Mouse (Mus musculus) right cerebral cortex, adult 18-20 months (tissue): ENCODE measurements at regions not wholly inside any gene's neighbourhood (a gene's known extent, or its start where the extent isn't known, plus 50 kb on each side); places are given as distances from the start of the nearest gene placed in this dataset.

Source experiments
- DNase-seq: peaks from one replicate; pipeline ENCODE4 v3.0.0; 2022; ENCODE audit warnings: mixed read lengths

- DNase-seq = no peak
These were observed 50.8 kb upstream of the Ptpn13 start for GRCm38 (mm10) chr5:103374162-103374561.

- DNase-seq = no peak
These were observed 51.9 kb upstream of the Ptpn13 start for GRCm38 (mm10) chr5:103373089-103373488.

- DNase-seq = no peak
These were observed 54.5 kb upstream of the Ptpn13 start for GRCm38 (mm10) chr5:103370456-103370855.

DNA sequence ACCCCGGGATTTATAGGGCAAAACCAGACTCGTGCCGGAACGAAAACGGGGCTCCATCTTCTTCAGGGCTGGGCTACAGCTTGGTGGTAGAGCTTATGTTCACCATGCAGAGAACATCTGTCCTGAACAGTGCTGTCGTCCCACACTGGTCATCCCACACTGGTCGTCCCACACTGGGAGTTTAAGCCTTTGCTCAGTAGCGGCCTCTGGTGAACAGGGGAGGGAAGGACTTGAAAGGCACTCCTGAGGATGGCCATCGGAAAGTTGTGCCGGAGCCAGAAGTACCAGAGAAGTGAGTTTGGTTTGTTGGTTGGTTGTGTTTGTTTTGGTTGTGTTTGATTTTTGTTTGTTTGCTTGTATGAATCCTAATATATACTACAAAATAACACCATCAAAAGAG is 56.0 kb upstream of the Ptpn13 start:
- no peak for DNase-seq

GRCm38 (mm10) chr5:103367201-103367671 is 57.8 kb upstream of the Ptpn13 start:
- DNase-seq = no peak

DNA sequence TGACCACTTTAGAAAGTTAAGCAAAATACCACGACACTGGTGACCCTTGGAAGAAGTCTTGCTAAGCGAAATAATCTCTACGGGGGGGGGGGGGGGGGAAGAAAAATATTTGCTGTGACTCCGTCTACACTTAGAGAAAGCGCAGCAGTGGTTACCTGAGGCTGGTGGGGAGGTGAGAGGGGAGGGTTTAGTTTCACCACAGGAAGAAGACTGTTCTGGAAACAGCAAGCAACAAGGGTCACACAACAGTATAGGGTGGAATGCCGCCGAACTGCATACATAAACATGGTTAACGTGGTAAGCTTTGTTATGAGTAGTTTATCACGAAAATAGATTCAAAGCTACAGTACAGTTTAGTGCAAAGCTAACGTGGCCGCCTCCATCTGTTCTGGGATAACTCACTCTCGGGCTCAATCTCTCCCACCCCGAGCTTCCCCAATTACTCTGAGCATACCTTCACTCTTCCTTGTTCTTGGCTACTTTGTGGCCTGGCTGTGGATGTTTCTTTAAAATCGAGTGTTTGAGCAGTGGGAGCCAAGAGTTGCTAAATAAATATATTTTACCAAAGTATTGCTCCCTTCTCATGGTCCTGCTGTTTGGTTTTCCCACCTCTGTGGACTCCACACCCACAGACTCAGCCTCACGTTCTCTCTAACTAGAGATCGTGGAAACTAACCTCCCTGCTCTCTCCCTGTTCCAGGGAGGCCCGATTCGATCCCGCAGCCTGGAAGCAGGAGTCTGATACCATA is 59.1 kb upstream of the Ptpn13 start:
- DNase-seq = no peak

DNA sequence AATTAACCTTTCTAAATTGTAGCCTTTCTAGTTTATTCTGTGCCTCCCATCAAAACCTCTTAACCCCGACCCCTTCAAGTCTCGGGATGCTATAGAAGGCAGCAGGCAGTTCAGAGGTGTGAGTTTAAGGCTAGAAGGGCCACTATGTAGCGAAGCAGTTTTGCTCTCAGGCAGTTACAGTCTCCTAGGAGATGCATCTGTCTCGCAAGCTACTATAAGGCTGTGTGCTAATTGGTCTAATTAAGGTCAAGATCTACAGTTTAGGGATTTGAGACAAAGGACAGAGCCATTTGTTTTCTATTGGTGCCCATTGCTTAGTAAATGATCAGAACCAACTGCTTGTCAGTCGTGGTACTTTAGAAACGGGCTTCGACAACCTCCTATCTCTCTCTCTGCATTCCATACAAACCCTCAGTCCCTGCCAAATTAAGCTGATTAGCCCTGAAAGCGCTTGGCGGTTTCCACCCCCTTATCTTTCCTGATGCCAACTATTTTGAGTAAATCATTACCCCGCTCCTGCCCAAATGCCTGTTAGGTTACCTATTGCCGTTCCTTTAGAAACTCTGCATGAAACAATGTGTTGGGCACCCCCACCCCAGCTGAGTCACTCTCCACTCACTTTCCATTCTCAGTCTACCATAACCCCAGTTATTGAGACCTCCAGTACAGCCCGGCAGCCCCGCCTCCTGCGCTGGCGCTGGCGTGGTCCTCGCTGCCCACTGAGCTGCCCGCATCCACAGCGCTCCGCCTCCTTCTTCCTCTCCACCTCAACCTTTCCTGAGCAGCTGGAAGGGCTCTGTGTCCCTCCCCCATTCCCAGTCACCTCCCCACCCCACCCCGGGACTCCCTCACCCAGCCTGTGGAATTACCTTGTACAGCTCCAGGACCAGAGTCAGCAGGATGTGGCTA is 59.9 kb upstream of the Ptpn13 start:
- no peak for DNase-seq

DNA sequence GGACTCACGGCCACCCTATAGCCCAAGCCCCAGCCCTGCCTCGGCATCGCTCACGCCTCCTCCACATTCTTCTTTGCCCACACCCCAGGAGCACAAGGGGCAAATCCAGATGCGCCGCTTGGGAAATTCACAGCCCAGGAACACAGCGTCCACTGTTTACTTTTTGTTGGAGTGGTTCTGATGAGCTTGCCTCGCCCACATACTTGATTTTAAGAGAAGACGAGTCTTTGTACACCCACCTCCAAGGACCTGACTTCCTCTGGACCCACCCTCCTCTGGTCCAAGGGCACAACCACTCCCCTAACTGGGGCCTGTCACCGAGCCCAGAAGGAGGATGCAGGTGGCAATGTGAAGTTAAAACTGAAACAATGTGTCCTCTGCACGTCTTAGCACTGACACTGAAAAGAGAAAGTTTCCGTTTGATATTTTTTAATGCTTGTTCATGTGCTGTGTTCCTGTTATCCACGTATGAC is 64.2 kb upstream of the Ptpn13 start:
- DNase-seq = no peak

- DNase-seq = no peak
These were observed 64.6 kb upstream of the Ptpn13 start for GRCm38 (mm10) chr5:103360360-103360759.

DNA sequence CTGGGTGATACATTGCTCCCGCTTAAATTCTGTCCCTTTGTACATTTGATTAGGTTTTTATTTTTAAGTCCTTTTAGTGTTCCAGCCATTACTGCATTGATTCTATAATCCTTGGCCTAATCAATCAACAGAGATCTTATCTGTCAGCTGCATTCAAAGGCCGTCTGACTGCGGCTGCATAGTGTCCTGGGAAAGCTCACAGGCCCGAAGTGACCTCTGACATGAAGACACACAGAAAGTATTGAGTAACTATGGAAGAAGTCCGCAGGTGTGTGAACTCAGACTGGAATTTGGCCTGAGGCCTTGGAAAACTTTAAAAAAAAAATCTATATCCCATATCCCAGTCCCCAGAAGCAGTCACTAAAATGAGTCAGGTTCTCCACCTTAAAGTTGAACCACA is 67.4 kb upstream of the Ptpn13 start:
- DNase-seq = no peak

DNA sequence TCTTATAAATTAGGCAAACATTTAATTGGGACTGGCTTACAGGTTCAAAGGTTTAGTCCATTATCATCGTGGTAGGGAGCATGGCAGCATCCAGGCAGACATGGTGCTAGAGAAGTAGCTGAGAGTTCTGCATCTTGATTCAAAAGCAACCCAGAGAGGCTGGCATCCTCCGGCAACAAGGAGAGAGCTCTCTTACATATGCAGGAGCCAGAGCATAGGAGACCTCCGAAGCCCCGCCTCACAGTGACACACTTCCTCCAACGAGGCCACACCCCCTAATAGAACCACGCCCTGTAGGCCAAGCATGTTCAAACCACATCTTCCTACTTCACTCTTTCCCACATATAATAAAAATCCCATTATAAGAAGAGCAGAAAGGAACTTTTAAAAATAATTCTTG is 68.5 kb upstream of the Ptpn13 start:
- no peak for DNase-seq

DNA sequence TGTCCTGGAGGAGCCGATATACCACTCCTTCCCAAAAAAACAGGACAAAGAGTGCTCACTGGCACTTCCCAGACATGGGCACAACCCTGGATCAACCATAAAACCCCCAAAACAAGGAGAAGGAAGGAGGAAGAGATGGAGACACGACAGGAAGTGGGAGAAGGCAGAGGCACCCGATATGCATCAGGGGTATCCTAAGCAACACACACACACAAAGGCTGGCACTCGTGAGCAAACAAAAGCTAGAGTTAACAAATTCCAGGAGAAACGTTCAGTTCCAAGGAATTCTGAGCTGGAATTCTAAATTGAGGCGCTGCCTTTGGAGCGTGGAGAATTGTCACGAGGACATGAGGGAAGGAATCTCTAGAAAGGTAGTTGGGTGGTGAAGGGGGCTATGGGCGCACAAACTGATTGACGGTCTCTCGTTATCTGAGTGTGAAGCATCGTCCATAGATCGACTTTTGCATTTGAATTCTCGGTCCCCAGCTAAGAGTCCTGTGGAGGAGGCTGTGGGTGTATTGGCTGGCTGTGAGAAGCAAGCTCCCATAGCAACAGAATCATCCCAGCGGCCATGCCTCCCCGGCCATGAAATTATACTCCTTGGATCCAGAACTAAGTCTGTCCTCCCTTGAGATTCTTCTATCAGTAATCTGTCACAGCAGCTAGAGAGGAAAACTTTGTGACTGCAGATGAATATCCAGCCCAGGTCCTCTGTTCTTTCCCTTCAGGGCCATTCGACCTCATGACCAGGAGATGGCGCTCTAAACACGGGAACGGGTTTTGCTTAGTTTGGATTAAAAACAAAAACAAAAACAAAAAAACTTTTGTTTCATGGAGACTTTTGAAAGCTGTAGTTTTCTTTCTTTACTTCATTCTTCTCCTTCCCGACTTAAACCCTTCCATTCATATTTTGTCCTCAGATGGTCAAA is 69.4 kb upstream of the Ptpn13 start:
- DNase-seq = no peak

DNA sequence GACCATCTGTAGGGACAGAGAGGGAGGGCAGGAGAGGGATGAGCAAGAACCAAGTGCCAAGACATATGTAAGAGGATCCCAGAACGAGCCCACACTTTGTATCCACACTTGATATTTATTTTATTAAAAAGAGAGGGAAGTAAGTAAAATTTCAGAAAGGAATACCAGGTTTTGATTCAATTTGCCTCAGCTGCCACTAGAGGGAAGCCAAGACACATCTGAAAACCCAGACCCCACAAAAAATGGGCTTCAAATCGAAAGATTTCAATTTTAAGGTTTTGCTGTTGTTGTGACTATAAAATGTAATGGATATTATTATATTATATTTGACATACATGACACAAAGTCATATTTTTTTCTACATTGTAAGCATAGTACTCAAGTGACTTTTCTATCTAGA is 81.1 kb upstream of the Ptpn13 start:
- no peak for DNase-seq

- no peak for DNase-seq
These were observed 83.5 kb upstream of the Ptpn13 start for GRCm38 (mm10) chr5:103341456-103341855.

DNA sequence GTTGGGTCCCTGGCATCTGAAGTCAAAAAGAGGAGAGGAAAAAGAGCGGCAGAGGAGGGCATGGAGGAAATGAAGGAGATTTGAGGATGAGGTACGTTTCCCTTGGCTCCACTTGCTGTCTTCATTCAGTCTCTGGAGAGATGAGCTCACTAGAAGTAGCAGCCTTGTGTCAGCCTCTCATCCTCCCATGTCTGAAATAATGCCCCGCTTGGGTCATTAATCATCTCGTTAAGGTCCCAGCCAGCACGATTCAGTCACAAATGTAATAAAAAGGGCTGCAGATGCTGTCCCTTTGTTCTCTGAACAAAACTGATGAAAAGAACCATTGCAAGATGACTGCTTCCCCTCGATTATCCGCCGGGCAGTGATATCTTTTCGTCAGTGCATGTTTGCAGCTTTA is 84.4 kb upstream of the Ptpn13 start:
- DNase-seq = no peak

DNA sequence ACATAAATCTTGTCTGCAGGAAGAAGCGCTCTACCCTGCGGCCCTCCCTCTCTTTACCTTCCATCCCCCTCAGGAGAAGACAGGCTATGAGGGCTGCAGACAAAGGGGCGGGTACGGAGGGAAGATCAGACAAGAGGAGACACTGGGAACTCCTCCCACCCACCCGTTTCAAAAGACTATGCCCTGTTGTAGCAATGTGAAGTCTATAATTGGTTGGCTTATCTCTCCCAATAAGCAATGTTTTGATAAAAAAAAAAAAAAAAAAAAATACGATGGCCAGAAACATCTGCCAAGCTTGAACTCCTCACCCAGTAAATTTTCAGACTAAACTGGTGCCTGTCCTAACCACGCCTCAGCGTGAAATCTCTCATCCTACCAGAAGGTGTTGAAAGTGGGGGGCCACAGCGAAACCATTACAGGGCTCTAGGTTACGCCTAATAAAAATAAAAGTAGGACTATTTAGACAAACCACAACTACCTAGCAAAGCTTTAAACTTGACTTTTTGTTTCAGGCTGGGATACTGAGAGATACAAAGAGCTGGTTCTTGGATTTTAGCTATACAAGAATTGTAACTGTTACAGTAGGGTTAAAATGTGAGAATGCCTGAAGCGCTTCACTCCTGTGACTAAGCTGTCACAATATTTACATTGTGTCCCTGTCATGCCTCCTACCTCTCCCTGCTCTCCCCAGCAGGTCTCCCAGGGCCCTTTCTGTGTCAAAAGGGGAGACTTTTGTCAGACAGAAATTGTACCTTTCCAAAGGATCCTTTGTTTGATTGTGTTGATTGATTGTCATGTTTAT is 88.1 kb upstream of the Ptpn13 start:
- no peak for DNase-seq

GRCm38 (mm10) chr5:103335916-103336688 is 88.9 kb upstream of the Ptpn13 start:
- peak; percentile 48 for DNase-seq

DNA sequence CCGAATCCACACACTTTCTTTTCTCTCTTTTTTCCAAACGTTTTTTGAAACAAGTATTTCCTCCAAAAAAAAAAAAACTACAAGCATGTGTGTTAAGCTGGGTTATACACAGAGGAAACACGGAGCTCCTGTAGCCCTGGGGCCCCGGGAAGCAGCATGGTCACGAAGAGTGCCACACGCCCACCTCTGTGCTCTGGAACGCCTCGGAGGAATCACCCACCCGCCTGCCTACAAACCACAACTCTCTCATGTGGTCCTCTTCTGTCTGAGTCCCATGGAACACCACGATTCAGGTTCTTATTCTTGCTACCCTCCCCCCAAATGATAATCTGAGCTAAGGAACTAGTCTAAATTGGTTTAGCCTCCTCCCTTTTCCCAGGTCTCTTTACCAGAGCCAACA is 98.6 kb upstream of the Ptpn13 start:
- no peak for DNase-seq

GRCm38 (mm10) chr5:103320341-103320740 is 104.7 kb upstream of the Ptpn13 start:
- DNase-seq = no peak

DNA sequence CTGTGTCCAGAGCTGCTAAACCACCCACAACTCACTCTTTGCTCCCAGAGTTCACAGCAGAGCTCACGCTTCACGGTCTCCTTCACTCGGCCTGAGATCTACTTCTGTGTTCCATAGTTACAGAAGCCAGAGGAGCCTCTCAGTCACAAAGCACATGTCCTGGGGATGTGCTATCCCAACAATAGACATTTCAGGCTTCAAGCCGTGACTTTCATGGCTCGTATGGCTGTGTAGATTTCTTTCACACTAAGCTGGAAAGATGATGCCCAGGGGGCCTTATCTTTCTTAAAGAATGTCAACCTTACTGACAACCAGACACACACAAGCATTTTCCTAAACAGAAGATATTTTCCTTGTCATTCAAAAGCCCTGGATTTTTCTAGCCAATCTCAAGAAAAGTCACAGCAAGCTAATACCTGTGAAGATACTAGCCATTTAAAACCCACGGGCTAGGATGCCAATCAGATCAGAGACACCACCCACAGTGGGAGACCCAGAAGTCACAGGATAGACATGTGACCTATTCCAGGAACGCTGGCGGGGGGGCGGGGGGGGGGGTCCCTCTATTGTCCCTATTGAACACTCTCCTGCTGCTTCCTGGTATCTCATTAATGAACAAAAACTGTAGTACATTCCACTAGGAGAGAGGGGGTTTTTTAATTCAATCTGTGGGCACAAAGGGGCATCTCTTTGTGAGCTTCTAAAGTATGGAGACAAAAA is 98.8 kb upstream of the Mapk10 start:
- no peak for DNase-seq
